Mouse (Mus musculus) embryonic facial prominence, embryonic 14.5 days (tissue): ENCODE results near the gene Btbd1. TPM values are rescaled to one million over a fixed set of nuclear protein-coding genes. Genes with fewer than 3 reads are reported as not detected.

Source experiments
- ATAC-seq: fragments of 200-750 bp; cut with Nextera tagmentation; 2 replicates; pipeline ENCODE4 v1.8.0; 2017; ENCODE audit warnings: low read depth, moderate number of reproducible peaks, moderate TSS enrichment
- DNase-seq: peaks from one replicate; pipeline ENCODE4 v3.0.0-alpha.2; 2015; ENCODE audit warnings: low spot score
- H3K27ac ChIP-seq: fragments of 300-500 bp; sonication (generic); replicated peaks from 2 replicates; pipeline ENCODE4 v1.5.1; 2014; ENCODE audit warnings: low read depth, mild to moderate bottlenecking, low read length, moderate library complexity
- H3K27me3 ChIP-seq: fragments of 300-500 bp; sonication (generic); replicated peaks from 2 replicates; pipeline ENCODE4 v1.6.1; 2014; ENCODE audit warnings: low read length; ENCODE audit not compliant: control insufficient read depth, insufficient read depth
- H3K36me3 ChIP-seq: fragments of 300-500 bp; sonication (generic); 2 replicates; pipeline ENCODE4 v1.6.1; 2014; ENCODE audit warnings: low read length, mixed read lengths; ENCODE audit not compliant: control insufficient read depth, insufficient read depth
- H3K4me1 ChIP-seq: fragments of 300-500 bp; sonication (generic); 2 replicates; pipeline ENCODE4 v1.6.1; 2014; ENCODE audit warnings: antibody characterized with exemption, low read length; ENCODE audit not compliant: control insufficient read depth, insufficient read depth
- H3K4me2 ChIP-seq: fragments of 300-500 bp; sonication (generic); 2 replicates; pipeline ENCODE4 v1.6.1; 2014; ENCODE audit warnings: low read depth, mild to moderate bottlenecking, low read length, moderate library complexity, mixed read lengths
- H3K4me3 ChIP-seq: fragments of 300-500 bp; sonication (generic); 2 replicates; pipeline ENCODE4 v1.5.1; 2014; ENCODE audit warnings: low read depth, mild to moderate bottlenecking, low read length
- H3K9ac ChIP-seq: fragments of 300-500 bp; sonication (generic); 2 replicates; pipeline ENCODE4 v1.6.1; 2014; ENCODE audit warnings: low read depth, mild to moderate bottlenecking, low read length, moderate library complexity, mixed read lengths
- H3K9me3 ChIP-seq: fragments of 300-500 bp; sonication (generic); 2 replicates; pipeline ENCODE4 v1.6.1; 2016; ENCODE audit warnings: low read length; ENCODE audit not compliant: control insufficient read depth
- WGBS: fragments of 180-500 bp; shearing (Covaris S2); extraction: QIAGEN DNeasy Blood & Tissue Kit; methylation state at CpG from one replicate; pipeline ENCODE4 v1.1.7; 2014; 5-methylcytosine and 5-hydroxymethylcytosine counted together
- polyA plus RNA-seq: library from polyadenylated mRNA; unstranded; fragments of >200 nt; fragmentation: Nextera tagmentation; extraction: Ambion mirVana; gene quantifications from 2 replicates; pipeline ENCODE4 v1.2.1, GENCODE M21; 2014

Gene Btbd1
- polyA plus RNA-seq, 1 experiment from 2014 or later = 109 TPM

GRCm38 (mm10) chr7:81864552-81864951, 35.3 kb upstream of the Btbd1 start:
- no peak overlapping the region for H3K9ac ChIP-seq
- no peak overlapping the region for H3K4me2 ChIP-seq
- H3K27me3 ChIP-seq = peaks cover 10% of the 10 kb centered on the region; the same call in 1 of the 2 replicates
- no peak for DNase-seq
- no peak overlapping the region for H3K4me3 ChIP-seq
- H3K9me3 ChIP-seq = no peaks in the 10 kb centered on the region
- no peak overlapping the region for H3K27ac ChIP-seq
- peaks cover 3% of the 10 kb centered on the region; the same call in 1 of the 2 replicates for H3K4me1 ChIP-seq
- WGBS = 90% methylated on average over 6 of the region's 6 CpGs
- no peak for ATAC-seq
- no peaks in the 10 kb centered on the region for H3K36me3 ChIP-seq

GRCm38 (mm10) chr7:81862587-81863583, 33.7 kb upstream of the Btbd1 start:
- Histone ChIP-seq H3K27me3 (peaks cover 22% of the 10 kb centered on the region), H3K36me3 (no peaks in the 10 kb centered on the region), H3K4me2 (no peak overlapping the region), H3K27ac (no peak overlapping the region), H3K4me3 (no peak overlapping the region), H3K9ac (no peak overlapping the region), H3K9me3 (no peaks in the 10 kb centered on the region), H3K4me1 (peaks cover 6% of the 10 kb centered on the region; the same call in 1 of the 2 replicates)
- 73% methylated on average over 21 of the region's 24 CpGs for WGBS
- peak; percentile 72 for DNase-seq
- ATAC-seq = peak; percentile 13; the same call in 1 of the 2 replicates

- no peak overlapping the region for H3K9ac ChIP-seq
- no peak overlapping the region for H3K4me3 ChIP-seq
- no peaks in the 10 kb centered on the region for H3K9me3 ChIP-seq
- H3K4me1 ChIP-seq = peaks cover 6% of the 10 kb centered on the region; the same call in 1 of the 2 replicates
- ATAC-seq (no peak), DNase-seq (no peak)
- H3K36me3 ChIP-seq = no peaks in the 10 kb centered on the region
- H3K4me2 ChIP-seq = no peak overlapping the region
- peaks cover 28% of the 10 kb centered on the region for H3K27me3 ChIP-seq
- H3K27ac ChIP-seq = no peak overlapping the region
- WGBS = 57% methylated on average over 4 of the region's 4 CpGs
These were observed 32.7 kb upstream of the Btbd1 start for GRCm38 (mm10) chr7:81861921-81862320.

- H3K9ac ChIP-seq = no peak overlapping the region
- ATAC-seq (no peak), DNase-seq (no peak)
- H3K9me3 ChIP-seq = no peaks in the 10 kb centered on the region
- H3K4me2 ChIP-seq = no peak overlapping the region; the same call in 1 of the 2 replicates
- no peak overlapping the region for H3K27ac ChIP-seq
- no peak overlapping the region for H3K4me3 ChIP-seq
- WGBS = 90% methylated on average over 2 of the region's 2 CpGs
- peaks cover 28% of the 10 kb centered on the region for H3K27me3 ChIP-seq
- no peaks in the 10 kb centered on the region for H3K36me3 ChIP-seq
- H3K4me1 ChIP-seq = peaks cover 6% of the 10 kb centered on the region; the same call in 1 of the 2 replicates
These were observed 32.2 kb upstream of the Btbd1 start for GRCm38 (mm10) chr7:81861461-81861860.

- H3K4me1 ChIP-seq = peaks cover 6% of the 10 kb centered on the region; the same call in 1 of the 2 replicates
- H3K27me3 ChIP-seq = peaks cover 28% of the 10 kb centered on the region
- 72% methylated on average over 5 of the region's 5 CpGs for WGBS
- no peak for ATAC-seq
- peak overlapping the region; percentile 98; the same call in 1 of the 2 replicates for H3K4me2 ChIP-seq
- no peak for DNase-seq
- no peaks in the 10 kb centered on the region for H3K36me3 ChIP-seq
- H3K27ac ChIP-seq = no peak overlapping the region
- no peak overlapping the region for H3K9ac ChIP-seq
- no peaks in the 10 kb centered on the region for H3K9me3 ChIP-seq
- H3K4me3 ChIP-seq = no peak overlapping the region
These were observed 31.8 kb upstream of the Btbd1 start for GRCm38 (mm10) chr7:81860996-81861395.

GRCm38 (mm10) chr7:81860071-81860470, 30.8 kb upstream of the Btbd1 start:
- H3K36me3 ChIP-seq = no peaks in the 10 kb centered on the region
- H3K9ac ChIP-seq = no peak overlapping the region
- DNase-seq = peak; percentile 33
- peaks cover 6% of the 10 kb centered on the region; the same call in 1 of the 2 replicates for H3K4me1 ChIP-seq
- H3K4me2 ChIP-seq = peak overlapping the region; percentile 98
- H3K27me3 ChIP-seq = peaks cover 28% of the 10 kb centered on the region
- ATAC-seq = no peak
- H3K4me3 ChIP-seq = peak overlapping the region; percentile 61
- H3K9me3 ChIP-seq = no peaks in the 10 kb centered on the region
- 45% methylated on average over 11 of the region's 11 CpGs for WGBS
- H3K27ac ChIP-seq = no peak overlapping the region; the same call in 1 of the 2 replicates

GRCm38 (mm10) chr7:81858968-81859721, 29.9 kb upstream of the Btbd1 start, which contains the start of gene Tm6sf1:
Gene Tm6sf1 (plus strand): TSS chr7:81859001.
- H3K27me3 ChIP-seq = peaks cover 28% of the 10 kb centered on the region
- H3K27ac ChIP-seq = no peak within 1 kb of the TSS
- H3K4me3 ChIP-seq = peak within 1 kb of the TSS; percentile 61
- peaks cover 6% of the 10 kb centered on the region; the same call in 1 of the 2 replicates for H3K4me1 ChIP-seq
- no peaks in the 10 kb centered on the region for H3K36me3 ChIP-seq
- peak; percentile 63 for DNase-seq
- under 1% methylated on average over 41 of the region's 64 CpGs for WGBS
- no peaks in the 10 kb centered on the region for H3K9me3 ChIP-seq
- peak within 1 kb of the TSS; percentile 98 for H3K4me2 ChIP-seq
- peak; percentile 75 for ATAC-seq
- H3K9ac ChIP-seq = peak within 1 kb of the TSS; percentile 65

- 10% methylated on average over 9 of the region's 9 CpGs for WGBS
- Histone ChIP-seq H3K4me1 (peaks cover 6% of the 10 kb centered on the region; the same call in 1 of the 2 replicates), H3K9me3 (no peaks in the 10 kb centered on the region), H3K27ac (no peak overlapping the region), H3K36me3 (no peaks in the 10 kb centered on the region), H3K4me2 (peak overlapping the region; percentile 98; the same call in 1 of the 2 replicates), H3K9ac (no peak overlapping the region), H3K4me3 (peak overlapping the region; percentile 61), H3K27me3 (peaks cover 28% of the 10 kb centered on the region)
- DNase-seq (no peak), ATAC-seq (no peak)
These were observed 29.0 kb upstream of the Btbd1 start for GRCm38 (mm10) chr7:81858236-81858635.
